Mouse (Mus musculus) CD8-positive naive resting alpha-beta T cell, adult 2 months (primary cell): Measurements from ENCODE around the gene Mill1.
"Not testable (repeated sequence)": the region's sequence is repeated elsewhere in the genome, so short reads cannot be mapped to it uniquely, and the experiment has no call there.

Experiments used
- DNase-seq, 2 experiments: peaks; one replicate each; pipeline ENCODE4 v3.0.0; 2022; ENCODE audit warnings: low read depth in 2 of 2, low spot score in 2 of 2

Gene Mill1

DNA sequence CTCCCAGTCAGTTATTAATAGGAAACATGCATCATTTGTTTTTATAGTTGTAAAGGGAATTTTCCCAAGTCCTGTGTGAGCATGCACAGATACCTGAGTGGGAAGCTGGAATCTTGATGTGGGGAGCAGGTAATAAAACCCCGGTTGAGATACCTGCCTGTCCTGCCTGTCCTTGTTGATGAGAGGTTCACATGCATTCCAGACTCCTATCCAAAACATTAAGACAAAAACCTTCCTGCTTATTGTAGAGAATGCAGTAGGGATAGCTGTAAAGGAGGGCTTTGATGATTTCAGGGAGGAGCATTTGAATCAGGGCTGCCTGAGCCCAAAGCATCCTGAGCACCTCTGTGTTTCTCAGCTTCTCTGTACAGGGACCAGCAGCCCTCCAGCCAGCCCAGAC lies at the start of gene Mill1:
Mill1 (plus strand) TSS at position 301 of the 400 bp plus-strand sequence.
- no peak for DNase-seq

DNA sequence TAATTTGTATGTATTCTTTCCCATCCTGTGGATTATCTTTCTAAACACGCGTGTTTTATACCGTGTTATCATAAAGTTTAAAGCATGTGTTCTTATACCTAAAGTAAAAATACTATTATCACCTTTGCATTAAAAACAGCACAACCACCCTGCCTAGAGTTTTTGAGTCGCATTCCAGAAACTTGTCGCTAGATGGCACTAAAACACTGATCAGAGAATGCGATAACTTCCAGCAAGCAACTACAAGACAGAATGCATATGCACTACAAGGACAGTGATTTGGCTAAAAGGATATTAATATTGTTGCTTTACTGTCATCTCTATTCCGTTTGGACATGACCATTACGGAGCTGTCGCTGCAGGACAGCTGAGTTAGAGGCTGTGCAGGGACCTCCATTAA lies 34.2 kb upstream of the Mill1 start:
- DNase-seq: no peak

DNA sequence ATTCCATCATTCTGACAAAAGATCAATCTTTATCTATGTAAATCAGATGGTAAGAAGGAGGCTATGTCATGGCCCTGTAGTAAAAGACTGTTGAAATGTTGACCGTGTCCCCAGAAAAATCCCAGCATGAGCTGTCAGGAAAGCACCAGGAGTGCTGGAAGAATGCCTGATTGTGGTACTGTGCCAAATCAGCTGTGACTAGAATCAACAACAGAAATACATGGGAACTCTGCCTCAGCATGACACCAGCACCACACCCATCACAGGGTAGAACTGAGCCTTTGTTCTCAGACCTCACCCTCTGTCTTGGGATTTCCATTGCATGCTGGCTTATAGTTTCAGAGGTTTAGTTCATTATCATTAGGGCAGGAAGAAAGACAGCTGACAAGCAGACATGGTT lies 30.4 kb upstream of the Mill1 start:
- DNase-seq: no peak

DNA sequence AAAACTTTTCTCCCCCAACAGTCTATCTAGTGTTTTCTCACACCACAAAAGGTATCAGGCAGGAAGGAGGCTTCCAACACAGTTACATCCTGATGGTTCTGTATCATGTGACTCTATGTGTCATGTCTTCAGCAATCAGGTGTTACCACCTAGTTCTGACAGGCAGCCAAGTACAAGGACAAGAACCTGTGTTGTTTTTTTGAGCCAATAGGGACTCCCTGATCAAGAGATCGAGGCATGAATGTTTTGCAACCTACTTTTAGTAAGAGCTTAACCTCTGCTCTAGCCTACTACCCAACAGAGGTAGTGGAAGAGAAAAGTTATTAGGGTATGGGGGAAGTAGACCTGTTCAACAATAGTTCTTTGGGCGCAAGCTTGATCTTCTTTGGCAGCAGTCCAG lies 6.6 kb upstream of the Mill1 start:
- DNase-seq: no peak

DNA sequence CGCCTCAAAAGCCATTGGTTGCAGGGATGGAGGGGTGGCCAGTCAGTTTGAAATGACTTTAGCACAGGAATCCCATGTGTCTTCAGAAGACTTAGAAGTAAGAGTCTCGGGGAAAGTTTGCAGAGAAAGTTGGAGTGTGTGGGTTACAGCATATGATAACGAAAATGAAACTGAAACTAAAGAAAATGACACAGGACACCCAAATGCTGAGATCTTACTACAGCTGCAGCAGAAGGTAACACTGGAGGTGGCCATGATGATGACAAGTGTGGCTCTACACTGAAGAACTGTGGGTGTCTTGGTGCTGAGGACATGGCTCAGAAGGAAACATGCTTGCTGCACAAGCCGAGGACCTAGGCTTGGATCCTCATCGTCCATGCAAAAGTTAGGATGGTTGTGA lies 3.9 kb upstream of the Mill1 start:
- DNase-seq: no peak

DNA sequence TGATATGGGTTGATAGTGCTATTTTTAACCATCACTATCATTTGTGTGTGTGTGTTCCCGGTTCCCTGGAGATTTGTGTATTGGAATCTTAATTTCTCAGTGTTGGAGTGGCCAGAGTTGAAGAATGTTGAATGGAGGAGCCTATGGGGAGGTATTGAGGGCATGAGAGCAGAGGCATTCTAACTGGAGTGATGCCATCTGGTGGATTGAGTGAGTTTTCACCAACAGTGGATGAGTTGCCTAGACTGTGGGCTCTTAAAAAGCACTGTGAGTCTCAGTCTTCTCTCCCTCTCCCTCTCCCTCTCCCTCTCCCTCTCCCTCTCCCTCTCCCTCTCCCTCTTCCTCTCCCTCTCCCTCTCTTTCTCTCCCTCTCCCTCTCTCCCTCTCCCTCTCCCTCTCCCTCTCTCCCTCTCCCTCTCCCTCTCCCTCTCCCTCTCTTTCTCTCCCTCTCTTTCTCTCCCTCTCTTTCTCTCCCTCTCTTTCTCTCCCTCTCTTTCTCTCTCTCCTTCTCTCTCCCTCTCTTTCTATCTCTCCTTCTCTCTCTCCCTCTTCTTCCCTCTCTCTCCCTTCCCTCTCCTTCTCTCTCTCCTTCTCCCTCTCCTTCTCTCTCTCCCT lies 1.1 kb upstream of the Mill1 start:
- DNase-seq: not testable (repeated sequence)

DNA sequence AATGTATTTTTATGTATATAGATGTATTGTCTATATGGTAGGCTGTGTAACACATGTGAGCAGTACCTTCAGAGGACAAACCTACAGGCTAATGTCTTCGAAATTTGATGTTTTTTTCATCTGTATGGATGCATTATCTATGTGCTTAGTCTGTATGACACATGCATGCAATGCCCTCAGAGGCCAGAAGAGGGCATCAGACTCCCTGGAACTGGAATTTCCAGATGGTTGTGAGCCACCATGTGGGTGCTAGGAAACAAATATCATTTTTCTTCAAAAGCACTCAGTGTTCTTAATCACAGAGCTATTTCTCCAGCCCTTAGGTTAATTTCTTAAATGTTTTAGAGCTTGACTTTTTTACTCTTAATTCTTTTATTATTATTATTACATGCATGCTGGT lies 15.1 kb downstream of the Mill1 start:
- no peak for DNase-seq

DNA sequence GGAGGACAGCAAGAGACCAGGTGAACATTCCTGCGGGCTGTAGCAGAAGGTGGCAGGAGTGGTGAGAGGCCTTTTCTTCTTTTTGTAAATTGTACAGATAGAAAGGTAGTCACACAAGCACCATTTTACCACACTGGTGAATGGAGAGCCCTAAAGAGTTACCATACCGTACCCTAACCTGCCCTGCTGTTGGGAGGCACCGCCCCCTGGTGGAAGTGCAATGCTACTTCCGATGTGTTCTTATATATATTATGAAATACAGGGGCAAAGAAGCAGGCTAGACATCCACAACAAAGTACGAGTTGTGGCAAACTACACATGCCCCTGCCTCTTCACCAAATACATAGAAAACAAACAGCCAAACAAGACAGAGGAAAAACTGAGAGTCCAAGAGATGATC lies 19.9 kb downstream of the Mill1 start:
- no peak for DNase-seq
